Mouse (Mus musculus): Measurements from ENCODE around the gene B3galnt2. TPM values are rescaled to one million over a fixed set of nuclear protein-coding genes. Genes with fewer than 3 reads are reported as not detected.

The B3galnt2 gene
- 32.4 and 33.3 TPM in 2 replicates for polyA plus RNA-seq (2016; fragmentation: Nextera tagmentation; extraction: Ambion mirVana)

DNA sequence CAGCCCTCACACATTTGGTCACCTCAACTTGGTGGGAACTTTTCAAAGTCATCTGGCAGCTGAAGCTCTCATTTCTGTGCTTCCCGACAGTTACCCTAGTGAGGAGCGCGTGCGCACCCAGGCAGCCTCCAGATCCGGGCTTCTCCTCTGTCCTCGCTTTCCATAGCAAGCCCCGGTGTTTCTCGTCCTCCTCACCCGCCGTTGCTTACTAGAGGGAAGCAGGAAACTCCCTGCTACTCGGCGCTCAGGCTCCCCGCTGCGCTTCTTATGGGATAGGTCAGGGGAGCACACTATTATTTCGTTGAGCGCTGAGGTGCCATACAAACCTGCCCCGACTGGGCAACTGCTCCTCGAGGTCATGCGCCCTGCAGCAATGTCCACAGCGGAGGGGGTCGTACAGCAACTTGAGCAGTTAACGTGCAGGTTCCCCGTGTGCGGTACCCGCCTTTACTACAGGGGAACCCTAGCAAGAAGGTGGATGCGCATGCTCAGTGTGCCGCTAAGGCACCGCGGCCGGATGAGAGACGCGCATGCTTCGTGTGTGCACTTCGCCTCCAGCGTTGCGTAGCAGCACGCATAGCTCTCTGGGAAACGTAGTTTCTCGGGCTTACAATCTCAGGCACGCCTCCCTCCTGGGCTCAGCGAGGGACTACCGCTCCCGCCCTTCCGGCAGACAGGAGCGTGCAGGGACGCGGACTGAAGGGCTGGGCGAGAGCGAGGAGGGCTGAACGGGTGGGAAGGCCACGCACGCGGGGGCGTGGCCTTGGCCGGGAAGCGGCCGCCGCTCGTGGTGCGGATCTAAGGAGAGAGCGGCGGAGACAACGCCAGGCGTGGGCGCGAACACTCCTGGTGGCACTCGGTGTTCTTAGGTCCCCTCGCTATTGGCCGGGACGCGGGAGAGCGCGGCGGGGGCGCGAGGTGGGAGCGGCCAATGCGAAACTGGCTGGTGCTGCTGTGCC, at the start of gene B3galnt2:
Gene B3galnt2, plus strand, starts transcription at position 596 of the 959 bp plus-strand sequence.
- 0% methylated on average over 66 of the region's 78 CpGs for WGBS
- H3K27me3 ChIP-seq: no peaks in the 10 kb centered on the region
- peak; percentile 99 for ATAC-seq (ENCODE audit: low FRiP score)

DNA sequence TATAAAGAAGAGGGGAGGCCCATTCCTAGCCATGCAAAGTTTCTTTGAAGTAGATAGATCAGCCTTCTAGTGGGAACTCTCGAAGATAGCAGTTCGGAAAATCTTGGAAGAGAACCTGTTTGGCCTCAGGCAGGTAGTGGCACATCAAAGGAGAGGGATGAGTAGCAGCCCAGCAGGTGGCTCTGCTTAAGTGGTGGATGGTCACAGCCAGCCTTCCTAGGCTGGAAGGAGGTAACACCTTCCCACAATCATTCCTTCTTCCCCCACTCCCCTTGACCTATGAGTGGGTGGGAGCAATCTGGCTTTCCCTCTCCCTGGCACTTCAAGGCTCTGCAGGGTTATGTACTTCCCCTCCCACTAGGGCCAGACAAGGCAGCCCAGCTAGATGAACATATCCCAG, 42.9 kb upstream of the B3galnt2 start:
- whole genome bisulfite sequencing: 53% methylated on average over 2 of the region's 2 CpGs
- Histone ChIP-seq H3K9ac (no peak overlapping the region), H3K27ac (no peak overlapping the region), H3K4me2 (replicated peaks) (no peak overlapping the region), H3K36me3 (no peaks in the 10 kb centered on the region), H3K4me3 (no peak overlapping the region), H3K4me1 (no peaks in the 10 kb centered on the region), H3K9me3 (replicated peaks) (no peaks in the 10 kb centered on the region), H3K27me3 (no peaks in the 10 kb centered on the region)
- no peak for ATAC-seq (ENCODE audit: low FRiP score)

More for the DNA sequence above, at the start of gene B3galnt2:
- Histone ChIP-seq H3K4me1 (peaks cover 10% of the 10 kb centered on the region), H3K36me3 (no peaks in the 10 kb centered on the region), H3K4me3 (peak within 1 kb of the TSS; percentile 79), H3K4me2 (replicated peaks) (peak within 1 kb of the TSS; percentile 69), H3K9ac (peak within 1 kb of the TSS; percentile 73), H3K9me3 (replicated peaks) (no peaks in the 10 kb centered on the region), H3K27ac (peak within 1 kb of the TSS; percentile 81)

DNA sequence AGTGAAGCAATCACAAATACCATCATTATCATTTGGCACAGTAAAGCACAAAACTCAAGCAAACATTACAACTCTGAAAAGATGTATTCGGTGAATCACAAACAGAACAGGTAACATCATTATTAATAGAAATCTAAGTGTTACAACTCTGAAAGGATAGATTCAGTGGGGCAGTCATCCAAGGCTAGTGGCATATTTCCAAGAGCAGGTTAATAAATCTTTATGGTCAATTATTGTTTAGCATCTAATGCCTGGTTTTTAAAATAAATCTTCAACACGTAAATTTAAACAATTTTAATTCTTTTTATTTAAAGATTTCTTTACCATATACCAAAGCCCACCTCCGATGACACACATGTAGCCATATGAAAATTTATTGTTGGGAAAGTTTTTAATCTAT, 34.9 kb upstream of the B3galnt2 start:
- H3K4me1 ChIP-seq: no peaks in the 10 kb centered on the region
- no peaks in the 10 kb centered on the region for H3K27me3 ChIP-seq
- WGBS: 91% methylated on average over 3 of the region's 3 CpGs
- no peaks in the 10 kb centered on the region for H3K9me3 ChIP-seq (replicated peaks)
- no peak overlapping the region for H3K27ac ChIP-seq
- no peak overlapping the region for H3K4me2 ChIP-seq (replicated peaks)
- no peak overlapping the region for H3K9ac ChIP-seq
- no peak for ATAC-seq (ENCODE audit: low FRiP score)
- H3K36me3 ChIP-seq: no peaks in the 10 kb centered on the region
- no peak overlapping the region for H3K4me3 ChIP-seq

GRCm38 (mm10) chr13:13922526-13922925, 31.7 kb upstream of the B3galnt2 start:
- ATAC-seq (ENCODE audit: low FRiP score): no peak
- no peak overlapping the region for H3K4me2 ChIP-seq (replicated peaks)
- H3K36me3 ChIP-seq: no peaks in the 10 kb centered on the region
- H3K4me1 ChIP-seq: no peaks in the 10 kb centered on the region
- H3K27ac ChIP-seq: no peak overlapping the region
- H3K4me3 ChIP-seq: no peak overlapping the region
- no peaks in the 10 kb centered on the region for H3K9me3 ChIP-seq (replicated peaks)
- no peak overlapping the region for H3K9ac ChIP-seq
- no peaks in the 10 kb centered on the region for H3K27me3 ChIP-seq

DNA sequence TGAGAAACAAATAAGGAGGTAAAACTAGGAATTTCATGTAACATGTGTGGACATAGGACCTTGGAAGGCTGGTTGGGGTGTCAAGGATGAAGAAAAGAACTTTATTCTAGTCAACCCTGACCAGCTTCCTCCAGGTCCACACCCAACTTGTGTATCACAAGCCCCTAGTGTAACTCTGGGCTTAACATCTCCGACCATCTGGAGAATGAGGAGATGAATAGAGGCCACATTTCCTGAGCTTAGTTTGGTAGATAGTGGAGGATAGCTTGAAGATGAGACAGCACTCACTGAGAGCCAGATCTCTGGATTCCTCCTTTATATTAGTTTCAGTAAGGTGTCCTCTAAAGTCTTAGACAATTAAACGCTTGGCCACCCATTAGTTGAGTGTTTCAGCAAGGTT, 24.3 kb upstream of the B3galnt2 start:
- Histone ChIP-seq H3K9ac (no peak overlapping the region), H3K4me3 (no peak overlapping the region), H3K9me3 (replicated peaks) (no peaks in the 10 kb centered on the region), H3K27me3 (no peaks in the 10 kb centered on the region), H3K27ac (no peak overlapping the region), H3K4me2 (replicated peaks) (no peak overlapping the region), H3K4me1 (no peaks in the 10 kb centered on the region), H3K36me3 (no peaks in the 10 kb centered on the region)
- WGBS: 86% methylated on average over 2 of the region's 2 CpGs
- ATAC-seq (ENCODE audit: low FRiP score): no peak

- under 1% methylated on average over 29 of the region's 29 CpGs for WGBS
- H3K4me1 ChIP-seq: peaks cover 10% of the 10 kb centered on the region
- H3K4me2 ChIP-seq (replicated peaks): peak overlapping the region; percentile 69
- ATAC-seq (ENCODE audit: low FRiP score): no peak
- H3K27me3 ChIP-seq: no peaks in the 10 kb centered on the region
- H3K27ac ChIP-seq: peak overlapping the region; percentile 81
- H3K4me3 ChIP-seq: peak overlapping the region; percentile 79
- H3K9me3 ChIP-seq (replicated peaks): no peaks in the 10 kb centered on the region
- H3K36me3 ChIP-seq: no peaks in the 10 kb centered on the region
- peak overlapping the region; percentile 73 for H3K9ac ChIP-seq
These were observed 662 bp downstream of the B3galnt2 start for GRCm38 (mm10) chr13:13954931-13955330.

DNA sequence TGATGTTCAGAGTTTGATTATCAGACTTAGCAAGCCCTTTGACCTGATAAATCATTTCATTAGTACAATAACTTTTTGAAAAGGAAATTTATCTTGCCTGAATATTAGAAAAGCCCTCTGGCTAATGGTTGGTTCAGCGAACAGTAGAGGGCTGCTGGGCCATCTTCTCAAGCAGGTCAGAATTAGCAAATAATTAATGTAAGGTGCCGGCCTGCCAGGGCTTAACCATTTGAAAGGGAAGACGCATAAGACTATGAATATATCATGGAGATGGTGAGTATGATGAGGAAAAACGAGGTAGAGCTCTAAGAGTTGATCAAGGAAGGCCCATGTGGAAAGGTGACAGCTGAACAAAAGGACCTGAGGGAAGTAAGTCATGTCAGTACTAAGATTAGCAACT, 2.4 kb downstream of the B3galnt2 start:
- Histone ChIP-seq H3K4me1 (peaks cover 10% of the 10 kb centered on the region), H3K27ac (no peak overlapping the region), H3K36me3 (no peaks in the 10 kb centered on the region), H3K4me2 (replicated peaks) (no peak overlapping the region), H3K27me3 (no peaks in the 10 kb centered on the region), H3K9ac (no peak overlapping the region), H3K9me3 (replicated peaks) (no peaks in the 10 kb centered on the region), H3K4me3 (no peak overlapping the region)
- WGBS: 90% methylated on average over 4 of the region's 4 CpGs
- no peak for ATAC-seq (ENCODE audit: low FRiP score)

GRCm38 (mm10) chr13:13960211-13960610, 5.9 kb downstream of the B3galnt2 start:
- Histone ChIP-seq H3K9me3 (replicated peaks) (no peaks in the 10 kb centered on the region), H3K4me2 (replicated peaks) (no peak overlapping the region), H3K4me1 (peaks cover 5% of the 10 kb centered on the region), H3K27me3 (no peaks in the 10 kb centered on the region), H3K36me3 (no peaks in the 10 kb centered on the region), H3K4me3 (no peak overlapping the region), H3K9ac (no peak overlapping the region), H3K27ac (no peak overlapping the region)
- no peak for ATAC-seq (ENCODE audit: low FRiP score)
- 89% methylated on average over 4 of the region's 4 CpGs for WGBS

DNA sequence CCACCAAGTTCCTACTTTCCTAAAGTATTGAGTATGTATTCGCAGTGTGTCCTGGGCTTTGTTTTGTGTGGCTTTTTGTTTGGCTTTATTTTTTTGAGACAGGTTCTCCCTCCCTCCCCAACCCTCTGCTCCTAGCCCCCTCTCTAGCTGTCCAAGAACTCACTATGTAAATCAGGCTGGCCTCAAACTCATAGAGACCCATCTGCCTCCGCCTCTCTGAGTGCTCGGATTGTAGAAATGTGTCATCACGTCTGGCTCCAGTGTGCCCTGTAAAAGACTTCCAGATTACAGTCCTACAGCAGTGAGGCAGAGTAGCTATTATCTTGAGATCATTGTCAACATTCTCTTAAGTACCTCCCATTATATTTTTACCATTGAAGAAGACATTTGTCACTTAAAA, 6.8 kb downstream of the B3galnt2 start:
- Histone ChIP-seq H3K4me1 (no peaks in the 10 kb centered on the region; the same call in 1 of the 2 replicates), H3K9ac (no peak overlapping the region), H3K9me3 (replicated peaks) (no peaks in the 10 kb centered on the region), H3K27ac (no peak overlapping the region), H3K36me3 (no peaks in the 10 kb centered on the region), H3K4me3 (no peak overlapping the region), H3K27me3 (no peaks in the 10 kb centered on the region), H3K4me2 (replicated peaks) (no peak overlapping the region)
- 85% methylated on average over 4 of the region's 4 CpGs for WGBS
- no peak for ATAC-seq (ENCODE audit: low FRiP score)

GRCm38 (mm10) chr13:13965388-13965964, 11.2 kb downstream of the B3galnt2 start:
- 69% methylated on average over 19 of the region's 19 CpGs for WGBS
- Histone ChIP-seq H3K27me3 (no peaks in the 10 kb centered on the region), H3K27ac (no peak overlapping the region), H3K4me3 (no peak overlapping the region), H3K36me3 (0 out of 2 replicates have a peak, but pooled peaks cover 12% of the 10 kb centered on the region), H3K9me3 (replicated peaks) (no peaks in the 10 kb centered on the region), H3K9ac (no peak overlapping the region), H3K4me1 (no peaks in the 10 kb centered on the region), H3K4me2 (replicated peaks) (no peak overlapping the region)
- ATAC-seq (ENCODE audit: low FRiP score): 0 out of 2 replicates have a peak, but pooled peaks have one; percentile 16

GRCm38 (mm10) chr13:13966172-13966571, 11.9 kb downstream of the B3galnt2 start:
- H3K9ac ChIP-seq: no peak overlapping the region
- H3K4me3 ChIP-seq: no peak overlapping the region
- no peak for ATAC-seq (ENCODE audit: low FRiP score)
- no peak overlapping the region for H3K27ac ChIP-seq
- no peaks in the 10 kb centered on the region for H3K4me1 ChIP-seq
- no peak overlapping the region for H3K4me2 ChIP-seq (replicated peaks)
- 93% methylated on average over 4 of the region's 4 CpGs for WGBS
- no peaks in the 10 kb centered on the region for H3K27me3 ChIP-seq
- 0 out of 2 replicates have a peak, but pooled peaks cover 12% of the 10 kb centered on the region for H3K36me3 ChIP-seq
- H3K9me3 ChIP-seq (replicated peaks): no peaks in the 10 kb centered on the region

- Histone ChIP-seq H3K4me2 (replicated peaks) (no peak overlapping the region), H3K9me3 (replicated peaks) (no peaks in the 10 kb centered on the region), H3K36me3 (0 out of 2 replicates have a peak, but pooled peaks cover 12% of the 10 kb centered on the region), H3K9ac (no peak overlapping the region), H3K4me1 (no peaks in the 10 kb centered on the region), H3K27ac (no peak overlapping the region), H3K27me3 (no peaks in the 10 kb centered on the region), H3K4me3 (no peak overlapping the region)
- WGBS: 91% methylated on average over 4 of the region's 4 CpGs
- ATAC-seq (ENCODE audit: low FRiP score): no peak
These were observed 14.4 kb downstream of the B3galnt2 start for GRCm38 (mm10) chr13:13968629-13969111.

Measured in hindbrain, embryonic 12.5 days (tissue).